Mouse (Mus musculus): ENCODE data around the gene Nsf.

Gene Nsf

DNA sequence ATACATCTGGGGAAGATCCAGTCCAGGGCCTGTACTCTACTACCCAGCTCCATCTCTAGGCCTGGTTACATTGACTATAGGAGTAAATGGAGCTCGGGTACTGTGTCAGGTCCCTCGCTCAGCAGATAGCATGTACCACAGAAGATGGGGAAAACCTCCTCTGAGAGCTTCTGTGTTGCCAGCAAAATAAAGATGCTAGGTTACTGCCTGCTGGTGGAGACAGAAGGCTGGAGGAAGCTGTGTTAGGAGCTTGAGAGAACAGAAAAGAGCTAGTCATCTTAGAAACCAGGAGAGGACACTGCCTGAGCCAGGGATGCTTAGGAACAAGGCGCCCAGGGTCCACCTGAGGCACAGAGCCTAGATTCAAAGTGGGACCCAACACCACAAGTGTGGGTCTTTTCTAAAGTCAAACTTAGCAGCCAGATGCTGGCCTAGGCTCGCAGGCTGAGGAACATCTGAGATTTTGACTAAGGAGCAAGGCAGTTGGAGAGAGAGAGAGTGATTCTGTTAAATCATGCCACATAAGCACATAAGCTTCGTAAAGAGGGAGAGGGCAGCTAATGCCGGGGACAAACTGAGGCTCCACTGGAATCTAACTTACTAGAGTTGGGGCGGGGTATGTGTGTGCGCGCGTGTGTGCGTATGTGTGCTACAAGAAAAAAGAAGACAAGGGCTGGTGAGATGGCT, 66.0 kb downstream of the Nsf start:
- TF ChIP-seq GATA4 (IDR thresholded peaks at IDR 0.05; ENCODE audit: insufficient replicate concordance, low read length) = no peak

DNA sequence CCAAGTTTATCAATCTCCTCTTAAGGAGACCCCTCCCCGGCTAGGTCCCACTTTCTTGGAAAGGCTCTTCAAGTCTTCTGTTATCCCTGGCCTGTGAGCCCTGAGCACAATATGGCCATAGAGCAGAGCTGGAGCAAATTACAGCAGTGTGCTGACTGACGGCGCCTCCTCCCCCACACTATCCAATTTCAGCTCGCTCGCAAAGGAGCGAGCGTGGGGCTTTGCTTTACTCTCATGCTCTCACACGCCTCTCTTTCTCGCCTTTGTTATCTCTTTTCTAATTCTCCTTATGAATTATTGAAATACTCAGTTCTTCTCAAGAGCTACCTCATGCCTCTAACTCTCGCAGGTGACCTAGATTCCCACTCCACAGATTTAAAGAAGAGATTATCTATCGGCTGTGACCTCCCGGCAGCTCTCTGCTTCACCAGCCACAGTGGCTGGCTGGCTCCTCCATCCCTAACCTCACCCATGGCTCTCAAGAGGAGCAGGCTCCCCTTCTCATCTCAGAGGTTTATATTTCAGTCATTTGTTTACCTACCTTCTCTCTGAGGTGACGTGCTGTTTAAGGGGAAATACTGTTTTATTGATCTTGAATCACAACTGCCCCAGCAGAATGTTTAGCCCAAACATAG, 69.0 kb downstream of the Nsf start:
- no peak for TF ChIP-seq GATA4 (IDR thresholded peaks at IDR 0.05; ENCODE audit: insufficient replicate concordance, low read length)

DNA sequence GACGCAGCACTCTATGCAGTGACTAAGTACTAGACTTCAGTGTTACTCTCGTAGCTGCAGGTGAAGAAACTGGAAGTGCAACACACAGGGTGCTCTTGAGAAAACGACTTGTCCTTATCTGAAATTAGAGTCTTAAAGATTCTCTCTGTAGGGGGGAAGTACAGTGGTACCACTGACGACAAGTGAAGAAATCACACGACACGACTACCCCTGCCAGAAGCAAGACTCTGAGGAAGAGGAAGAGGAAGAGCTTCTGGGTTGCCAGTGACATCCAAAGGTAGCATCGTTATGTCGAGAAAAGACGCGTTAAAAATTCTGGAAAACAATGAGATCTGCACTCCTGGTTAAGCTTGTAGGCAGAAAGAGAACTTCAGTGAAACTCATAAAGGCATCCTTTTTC, 70.1 kb downstream of the Nsf start:
- no peak for TF ChIP-seq GATA4 (IDR thresholded peaks at IDR 0.05; ENCODE audit: insufficient replicate concordance, low read length)

DNA sequence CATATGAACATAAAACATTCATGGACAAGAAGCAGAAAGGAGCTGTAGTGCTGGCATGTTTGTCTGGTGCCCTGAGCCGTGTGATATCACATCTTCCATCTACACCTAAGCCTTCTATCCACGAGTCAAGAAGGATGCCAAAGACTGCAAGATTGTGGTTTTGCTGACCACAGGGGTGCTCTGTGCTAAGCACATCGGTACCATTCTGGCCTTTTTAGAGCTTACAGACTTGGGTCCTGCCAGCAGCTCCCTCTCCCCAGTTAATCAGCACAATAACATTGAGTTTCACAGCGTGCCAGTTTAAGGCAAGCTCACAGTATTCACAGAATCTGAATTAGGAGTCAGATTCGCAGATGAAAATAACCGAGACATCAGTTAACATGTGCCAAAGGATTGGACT, 75.4 kb downstream of the Nsf start:
- TF ChIP-seq GATA4 (IDR thresholded peaks at IDR 0.05; ENCODE audit: insufficient replicate concordance, low read length) = no peak

DNA sequence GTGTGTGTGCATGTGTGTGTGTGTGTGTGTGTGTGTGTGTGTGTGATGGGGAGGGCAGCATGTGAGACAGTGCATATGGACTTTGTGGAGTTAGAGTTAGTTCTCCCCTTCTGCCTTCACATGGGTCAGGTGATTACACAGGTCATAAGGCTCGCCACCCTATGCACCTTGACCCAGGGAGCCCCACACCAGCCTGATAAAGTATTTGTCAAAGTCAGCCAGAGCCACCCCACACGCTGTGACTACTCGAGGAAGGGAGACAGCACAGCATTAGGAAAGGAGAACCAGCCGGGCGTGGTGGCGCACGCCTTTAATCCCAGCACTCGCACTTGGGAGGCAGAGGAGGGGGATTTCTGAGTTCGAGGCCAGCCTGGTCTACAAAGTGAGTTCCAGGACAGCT, 83.5 kb downstream of the Nsf start:
- no peak for TF ChIP-seq GATA4 (IDR thresholded peaks at IDR 0.05; ENCODE audit: insufficient replicate concordance, low read length)

DNA sequence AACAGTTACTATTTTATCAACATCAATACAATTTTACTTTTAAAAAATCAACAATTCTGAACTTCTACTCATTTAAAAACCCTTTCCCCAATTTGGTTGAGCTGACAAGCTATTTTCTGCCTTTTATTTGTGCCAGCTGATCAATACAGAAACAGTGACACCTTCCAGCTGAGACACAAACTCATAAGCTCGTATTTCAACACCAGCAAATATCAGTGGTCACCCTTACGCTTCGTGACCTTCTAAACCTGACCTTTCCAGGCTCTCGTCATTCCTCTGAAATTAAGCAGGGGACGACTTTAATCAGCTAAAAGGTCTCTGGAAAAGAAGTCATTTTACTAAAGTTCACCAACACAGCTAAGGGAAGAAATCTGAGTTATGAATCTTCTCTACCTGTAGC, 86.2 kb downstream of the Nsf start:
- TF ChIP-seq GATA4 (IDR thresholded peaks at IDR 0.05; ENCODE audit: insufficient replicate concordance, low read length) = no peak

DNA sequence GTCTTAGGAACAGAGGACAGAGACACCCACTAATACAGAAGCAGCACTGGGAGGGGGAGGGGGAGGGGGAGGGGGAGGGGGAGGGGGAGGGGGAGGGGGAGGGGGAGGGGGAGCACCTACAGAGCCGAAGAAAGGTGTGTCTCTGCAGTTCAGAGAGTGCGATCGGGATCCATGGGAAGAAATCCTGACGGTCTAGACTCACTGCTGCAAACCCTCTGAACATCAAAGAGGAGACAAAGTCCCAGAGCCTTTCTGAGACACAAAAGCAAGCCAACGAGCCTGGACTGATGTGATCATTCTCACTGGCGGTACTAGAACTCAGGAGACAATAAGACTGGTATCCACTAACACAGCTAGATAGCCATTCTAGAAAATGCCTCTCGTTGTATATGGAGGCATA, 88.5 kb downstream of the Nsf start:
- TF ChIP-seq GATA4 (IDR thresholded peaks at IDR 0.05; ENCODE audit: insufficient replicate concordance, low read length) = no peak

DNA sequence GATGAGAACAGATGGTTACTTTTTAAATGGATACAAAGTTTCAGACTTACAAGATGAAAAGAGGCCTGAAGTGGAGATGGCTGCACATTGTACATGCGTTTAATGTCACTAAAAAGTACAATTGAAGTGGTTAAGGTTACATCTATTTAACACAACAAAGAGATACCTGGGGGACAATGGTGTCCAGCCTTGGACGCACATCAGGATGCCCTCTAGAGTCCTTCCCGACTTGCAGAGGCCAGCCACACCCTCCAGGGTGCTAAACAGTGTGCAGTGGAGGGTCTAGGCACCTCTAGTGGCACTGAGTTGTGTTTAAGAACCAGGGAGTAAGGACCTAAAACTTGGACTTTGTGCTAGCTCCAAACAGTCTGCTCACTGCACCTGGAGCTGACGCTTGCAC, 89.4 kb downstream of the Nsf start:
- no peak for TF ChIP-seq GATA4 (IDR thresholded peaks at IDR 0.05; ENCODE audit: insufficient replicate concordance, low read length)

DNA sequence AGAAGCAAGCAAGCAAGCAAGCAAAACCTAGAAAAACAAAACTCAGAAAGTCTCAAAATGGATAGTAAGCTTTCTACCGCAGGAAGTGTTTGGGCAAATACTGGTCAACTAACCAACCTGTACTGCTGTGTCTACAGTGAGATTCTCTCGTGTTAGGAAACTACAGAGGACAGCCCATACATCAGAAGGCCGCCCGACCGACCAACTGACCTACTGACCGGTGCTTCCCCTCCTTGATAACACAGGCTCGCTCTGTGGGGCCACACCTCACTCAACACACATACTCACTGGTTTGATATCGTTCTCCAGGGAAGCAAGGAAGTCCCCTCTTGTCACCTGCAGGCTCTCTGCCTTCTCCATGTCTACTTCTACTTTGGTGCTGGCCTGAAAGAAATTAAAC, 90.9 kb downstream of the Nsf start:
- no peak for TF ChIP-seq GATA4 (IDR thresholded peaks at IDR 0.05; ENCODE audit: insufficient replicate concordance, low read length)

DNA sequence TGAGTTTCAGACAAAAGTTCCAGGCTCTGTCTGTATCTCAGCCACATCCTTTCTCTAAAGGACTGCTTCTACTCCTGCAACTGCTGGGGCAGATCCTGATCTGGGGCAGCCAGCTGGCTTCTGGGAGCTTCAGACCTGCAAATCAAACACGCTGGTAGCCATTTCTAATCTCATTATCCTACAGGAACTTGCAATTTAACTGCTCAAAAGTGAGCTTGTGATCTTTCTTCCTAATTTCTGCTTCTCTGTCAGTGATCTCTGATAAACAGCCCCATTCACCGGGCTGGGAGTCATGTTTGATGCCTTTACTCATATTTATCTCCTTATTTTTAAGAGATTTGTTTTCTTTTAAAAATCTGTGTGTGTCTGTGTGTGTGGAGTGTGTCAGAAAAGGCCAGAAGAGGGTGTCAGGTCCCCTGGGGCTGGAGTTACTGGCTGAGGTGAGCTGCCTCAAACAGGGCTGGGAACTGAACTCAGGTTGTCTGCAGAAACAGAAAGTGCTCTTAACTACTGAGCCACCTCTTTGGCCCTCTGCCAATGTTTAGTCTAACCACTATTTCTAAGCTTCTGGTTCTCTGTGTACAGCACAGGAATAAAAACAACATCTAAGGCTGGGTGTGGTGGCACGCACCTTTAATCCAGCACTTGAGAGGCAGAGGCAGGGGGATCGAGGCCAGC, 93.8 kb downstream of the Nsf start:
- no peak for TF ChIP-seq GATA4 (IDR thresholded peaks at IDR 0.05; ENCODE audit: insufficient replicate concordance, low read length)

DNA sequence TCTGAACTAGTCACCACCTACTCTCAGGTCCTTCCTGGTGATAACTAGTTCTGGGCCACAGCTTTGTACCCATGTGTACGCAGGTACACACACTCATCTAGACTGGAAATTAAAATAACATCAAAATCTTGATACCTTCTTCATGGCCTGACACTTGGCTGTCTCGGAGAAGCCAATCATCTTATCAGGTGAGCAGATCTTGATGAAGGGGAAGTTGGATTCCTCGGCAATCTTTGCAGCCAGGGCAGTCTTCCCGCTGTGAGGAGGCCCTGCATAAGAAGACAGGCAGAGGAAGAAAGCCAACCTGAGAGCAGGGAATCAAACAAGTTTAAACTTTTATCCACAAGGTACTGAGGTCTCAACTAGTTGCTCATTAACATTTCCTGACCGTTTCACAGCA, 95.1 kb downstream of the Nsf start:
- no peak for TF ChIP-seq GATA4 (IDR thresholded peaks at IDR 0.05; ENCODE audit: insufficient replicate concordance, low read length)

DNA sequence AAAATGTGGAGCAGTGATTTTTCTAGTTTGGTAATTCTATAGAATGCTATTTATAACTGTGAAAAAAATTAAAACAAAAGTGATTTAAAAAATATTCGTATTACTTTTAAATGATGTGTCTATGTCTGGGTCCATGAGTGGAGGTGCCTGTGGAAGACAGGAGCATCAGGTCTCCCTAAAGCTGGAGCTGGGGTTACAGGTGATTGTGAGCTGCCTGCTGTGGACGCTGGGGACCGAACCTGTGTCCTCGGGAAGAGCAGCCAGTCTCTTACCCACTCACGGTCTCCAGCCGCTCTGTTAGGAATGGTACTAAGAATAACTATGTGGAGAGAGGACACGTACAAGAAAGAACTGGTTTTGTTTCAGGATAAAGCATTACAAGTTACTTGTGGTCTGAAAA, 97.2 kb downstream of the Nsf start:
- TF ChIP-seq GATA4 (IDR thresholded peaks at IDR 0.05; ENCODE audit: insufficient replicate concordance, low read length) = no peak

DNA sequence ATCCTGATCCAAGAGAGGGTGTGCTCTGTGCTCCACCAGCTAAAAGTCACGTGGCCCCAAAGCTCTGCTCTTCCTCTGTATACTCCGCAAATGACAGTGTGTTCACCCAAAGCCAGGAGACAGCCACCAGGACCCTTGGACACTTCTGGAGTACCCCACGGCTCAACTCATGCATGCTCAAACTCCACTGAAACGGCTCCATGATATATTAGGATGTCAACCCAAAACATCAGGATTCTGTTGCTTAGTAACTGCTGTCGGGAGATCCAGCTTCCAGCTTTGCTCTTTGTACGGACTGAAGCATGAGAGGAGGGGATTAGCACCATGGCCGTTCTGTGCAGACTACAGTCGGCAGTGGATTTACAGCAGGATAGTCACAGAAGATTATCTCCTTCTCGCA, 99.6 kb downstream of the Nsf start:
- no peak for TF ChIP-seq GATA4 (IDR thresholded peaks at IDR 0.05; ENCODE audit: insufficient replicate concordance, low read length)

DNA sequence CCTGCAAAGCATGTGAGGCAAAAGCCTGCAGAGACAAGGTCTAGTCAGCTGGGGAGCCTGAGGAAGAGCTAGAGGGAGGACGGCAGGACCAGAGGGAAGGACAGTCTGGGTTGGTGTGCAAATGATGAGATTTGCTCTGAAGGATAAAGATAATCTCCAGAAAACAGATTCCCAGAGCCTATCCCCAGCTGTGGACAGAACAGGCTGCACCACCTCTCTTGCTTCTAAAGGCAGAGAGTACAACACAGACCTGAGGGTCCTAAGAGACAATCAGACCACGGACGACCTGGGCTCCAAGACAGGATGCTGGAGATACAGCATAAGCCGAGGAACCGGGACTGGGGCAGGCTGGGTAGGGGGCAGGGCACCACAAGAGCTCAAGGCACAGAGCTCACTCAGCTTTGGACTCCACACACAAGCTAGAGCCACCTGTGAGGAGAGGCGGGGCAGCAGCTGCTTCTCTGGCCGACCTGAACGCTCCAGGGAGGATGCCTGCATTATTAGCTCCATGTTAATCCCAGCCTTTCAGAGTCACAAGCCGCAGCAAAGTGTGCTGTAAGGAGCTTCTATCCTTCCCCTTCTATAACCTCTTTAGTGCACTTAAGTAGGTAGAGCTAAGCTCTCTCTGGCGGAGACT, 100.5 kb downstream of the Nsf start:
- TF ChIP-seq GATA4 (IDR thresholded peaks at IDR 0.05; ENCODE audit: insufficient replicate concordance, low read length) = no peak

DNA sequence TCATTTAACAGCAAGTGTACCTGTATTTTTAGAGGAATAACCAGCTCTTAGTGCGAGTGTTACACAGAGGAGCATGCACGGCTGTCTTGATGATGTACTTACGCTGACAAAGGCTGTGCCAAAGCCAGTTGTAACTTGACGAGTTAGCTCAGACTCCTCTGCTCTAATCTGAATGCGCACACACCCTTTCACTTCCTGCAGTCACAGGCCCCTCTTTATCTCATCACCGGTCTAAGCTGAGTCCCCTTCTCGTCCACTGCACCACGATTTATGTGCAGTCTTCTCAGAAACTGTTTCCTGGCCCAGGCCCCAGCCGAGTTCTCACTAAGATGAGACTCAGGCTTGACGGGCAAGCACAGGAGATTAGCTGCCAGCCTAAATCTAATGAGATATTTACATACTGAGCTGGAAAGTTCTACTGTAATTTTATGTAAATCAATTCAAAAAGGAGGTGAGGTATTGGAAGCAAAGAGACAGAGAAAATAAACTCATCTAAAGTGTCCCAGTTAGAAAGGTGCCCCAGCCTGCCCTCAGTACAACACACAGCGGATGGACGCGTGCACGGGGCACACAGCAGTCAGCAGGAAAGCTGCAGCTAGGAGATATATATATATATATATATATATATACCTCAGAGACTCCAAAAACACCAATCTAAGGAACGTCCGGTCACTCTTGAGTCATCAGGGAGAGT, 101.1 kb downstream of the Nsf start:
- peak; percentile 38; the same call in 1 of the 2 replicates for TF ChIP-seq GATA4 (IDR thresholded peaks at IDR 0.05; ENCODE audit: insufficient replicate concordance, low read length)
